Mouse (Mus musculus) embryonic fibroblast, embryonic 13.5 days (primary cell): Measurements from ENCODE around the gene Ptger2. TPM values are rescaled to one million over a fixed set of nuclear protein-coding genes. Genes with fewer than 3 reads are reported as not detected.
"Not testable (repeated sequence)": the region's sequence is repeated elsewhere in the genome, so short reads cannot be mapped to it uniquely, and the experiment has no call there.

Experiments used
- H3K27ac ChIP-seq: 2 replicates; pipeline ENCODE4 v1.5.1; 2012; ENCODE audit warnings: low read length, control low read depth, inconsistent platforms; ENCODE audit not compliant: insufficient read depth
- H3K4me1 ChIP-seq: 2 replicates; pipeline ENCODE4 v1.6.1; 2011; ENCODE audit warnings: low read length; ENCODE audit not compliant: control insufficient read depth, insufficient read depth
- H3K4me3 ChIP-seq: 2 replicates; pipeline ENCODE4 v1.5.1; 2011; ENCODE audit warnings: mild to moderate bottlenecking, control low read depth, low read length; ENCODE audit not compliant: insufficient read depth
- CTCF ChIP-seq: IDR thresholded peaks from 2 replicates; pipeline ENCODE4 v1.5.1; 2011; ENCODE audit warnings: mild to moderate bottlenecking, control low read depth, low read length, moderate library complexity, borderline replicate concordance; ENCODE audit not compliant: insufficient read depth
- POLR2A ChIP-seq: IDR thresholded peaks from 2 replicates; pipeline ENCODE4 v1.6.1; 2011; ENCODE audit warnings: low read depth, mild to moderate bottlenecking, control low read depth, low read length, moderate library complexity
- polyA plus RNA-seq: library from polyadenylated mRNA; stranded (reverse); fragments of >200 nt; gene quantifications from 2 replicates; pipeline ENCODE4 v1.2.4, GENCODE M21; 2011; ENCODE audit warnings: low read depth; ENCODE audit not compliant: missing spikeins, insufficient read length

Ptger2 gene
- polyA plus RNA-seq: 0.23 TPM in 1 of 2 replicates, not detected in the other

GRCm38 (mm10) chr14:44987674-44988355 is at the start of gene Ptger2:
Gene Ptger2 (plus strand): TSS chr14:44988195.
- H3K27ac ChIP-seq, H3K4me1 ChIP-seq: not testable (repeated sequence)
- peak within 1 kb of the TSS; percentile 37 for H3K4me3 ChIP-seq

GRCm38 (mm10) chr14:44960746-44961145 is 27.2 kb upstream of the Ptger2 start:
- TF ChIP-seq CTCF: no peak
- no peak for TF ChIP-seq POLR2A
- no peaks in the 10 kb centered on the region for H3K4me1 ChIP-seq
- no peak overlapping the region for H3K4me3 ChIP-seq
- no peak overlapping the region for H3K27ac ChIP-seq

- TF ChIP-seq CTCF: peak; percentile 1; the same call in 1 of the 2 replicates
- not testable (repeated sequence) for H3K4me3 ChIP-seq, H3K4me1 ChIP-seq, H3K27ac ChIP-seq
Measured at GRCm38 (mm10) chr14:44977278-44977677, 10.7 kb upstream of the Ptger2 start.

GRCm38 (mm10) chr14:44979887-44980286 is 8.1 kb upstream of the Ptger2 start:
- Histone ChIP-seq H3K4me1 (no peaks in the 10 kb centered on the region), H3K4me3 (no peak overlapping the region), H3K27ac (no peak overlapping the region)
- TF ChIP-seq POLR2A (no peak), CTCF (no peak; the same call in 1 of the 2 replicates)

GRCm38 (mm10) chr14:44981490-44981889 is 6.5 kb upstream of the Ptger2 start:
- no peak overlapping the region for H3K4me3 ChIP-seq
- no peaks in the 10 kb centered on the region for H3K4me1 ChIP-seq
- no peak overlapping the region for H3K27ac ChIP-seq
- TF ChIP-seq POLR2A: no peak
- TF ChIP-seq CTCF: no peak

GRCm38 (mm10) chr14:44984106-44984505 is 3.9 kb upstream of the Ptger2 start:
- TF ChIP-seq POLR2A (no peak), CTCF (no peak)
- H3K4me3 ChIP-seq: no peak overlapping the region
- no peaks in the 10 kb centered on the region for H3K4me1 ChIP-seq
- no peak overlapping the region for H3K27ac ChIP-seq

- no peak overlapping the region for H3K27ac ChIP-seq
- TF ChIP-seq CTCF: no peak
- no peak for TF ChIP-seq POLR2A
- H3K4me1 ChIP-seq: no peaks in the 10 kb centered on the region
- H3K4me3 ChIP-seq: no peak overlapping the region
Measured at GRCm38 (mm10) chr14:44986248-44986647, 1.7 kb upstream of the Ptger2 start.

GRCm38 (mm10) chr14:44988456-44989016 is 541 bp downstream of the Ptger2 start:
- Histone ChIP-seq H3K4me3 (peak overlapping the region; percentile 37), H3K27ac (no peak overlapping the region), H3K4me1 (no peaks in the 10 kb centered on the region)
- no peak for TF ChIP-seq POLR2A
- no peak for TF ChIP-seq CTCF

- TF ChIP-seq POLR2A: no peak
- TF ChIP-seq CTCF: no peak
Measured at GRCm38 (mm10) chr14:44989017-44989721, 1.2 kb downstream of the Ptger2 start.

GRCm38 (mm10) chr14:44989751-44990150 is 1.8 kb downstream of the Ptger2 start:
- Histone ChIP-seq H3K4me3 (no peak overlapping the region), H3K27ac (no peak overlapping the region), H3K4me1 (no peaks in the 10 kb centered on the region)
- TF ChIP-seq CTCF (no peak), POLR2A (no peak)

More at GRCm38 (mm10) chr14:44989017-44989721, 1.2 kb downstream of the Ptger2 start:
- H3K4me3 ChIP-seq: peak overlapping the region; percentile 37
- H3K4me1 ChIP-seq: no peaks in the 10 kb centered on the region
- no peak overlapping the region for H3K27ac ChIP-seq

- TF ChIP-seq CTCF (no peak), POLR2A (no peak)
- H3K4me3 ChIP-seq: no peak overlapping the region
Measured at GRCm38 (mm10) chr14:44994337-44994736, 6.3 kb downstream of the Ptger2 start.

More at GRCm38 (mm10) chr14:44994337-44994736, 6.3 kb downstream of the Ptger2 start:
- H3K27ac ChIP-seq: no peak overlapping the region
- H3K4me1 ChIP-seq: no peaks in the 10 kb centered on the region
